Mouse (Mus musculus): ENCODE data around the gene Clhc1.

DNA sequence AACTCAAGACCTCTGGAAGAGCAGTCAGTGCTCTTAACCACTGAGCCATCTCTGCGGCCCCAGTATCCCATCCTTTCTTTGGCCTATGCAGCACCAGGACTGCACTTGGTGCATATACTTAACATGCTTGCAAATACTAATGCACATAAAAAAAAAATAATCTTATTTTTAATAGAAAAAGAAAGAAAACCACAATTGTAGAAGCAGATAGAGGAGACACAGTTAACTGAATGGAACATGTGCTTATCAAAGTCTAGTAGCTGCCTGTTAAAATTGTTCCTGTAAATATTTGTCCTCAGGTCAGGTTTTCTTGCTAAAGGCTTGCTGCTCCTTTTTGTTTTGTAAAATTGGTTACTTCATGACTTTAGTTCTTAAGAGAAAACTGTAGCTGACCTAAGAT, 9.5 kb upstream of the Clhc1 start:
- TF ChIP-seq GATA1 (IDR thresholded peaks at IDR 0.05; ENCODE audit: borderline replicate concordance, low read length) (no peak), FLI1 (IDR thresholded peaks at IDR 0.05; ENCODE audit: low read length) (no peak)
